Mouse (Mus musculus) testis, adult 2 months (tissue): ENCODE measurements around the gene Gprc5c.

Experiments
- CTCF ChIP-seq: fragments of 200-500 bp; IDR thresholded peaks from 2 replicates; pipeline ENCODE4 v1.5.1; 2012; ENCODE audit warnings: low read depth, mild to moderate bottlenecking, inconsistent platforms, low read length, moderate library complexity; ENCODE audit not compliant: control insufficient read depth, insufficient read depth, insufficient replicate concordance
- POLR2A ChIP-seq: fragments of 200-500 bp; IDR thresholded peaks from 2 replicates; pipeline ENCODE4 v1.6.1; 2012; ENCODE audit warnings: low read depth, mild to moderate bottlenecking, inconsistent platforms, low read length, moderate library complexity; ENCODE audit not compliant: control insufficient read depth

- TF ChIP-seq POLR2A (no peak), CTCF (no peak)
Measured at GRCm38 (mm10) chr11:114847008-114847407, 3.9 kb upstream of the Gprc5c start.
